In genomic region chr11:114567814-114568800, GRCm38 (mm10) we compare ENCODE assay signal across 12 mouse cellular contexts.
A peak's percentile ranks its signal among the peaks of the same experiment; 100 is the strongest.
DNase-seq lines count a peak whose midpoint lies in the region; ATAC-seq lines count a peak whose summit lies in the region.
"Had no signal": no experiment of that assay in that cellular context is flagged by ENCODE, and none has a peak within 500 bp of the region (broad histone marks: within the 10 kb centered on the region; RNA-seq: fewer than 3 reads in every experiment).

No protein-coding gene starts in this region.

- no peaks in the 10 kb centered on the region for H3K36me3 ChIP-seq in heart, embryonic 10.5 days
- H3K36me3 ChIP-seq in midbrain, embryonic 14.5 days (ENCODE audit: control insufficient read depth, insufficient read depth, low read length) = no peaks in the 10 kb centered on the region
- H3K36me3 ChIP-seq: liver, embryonic 13.5 days had no signal

- no peak overlapping the region; the same call in 1 of the 2 replicates for H3K27ac ChIP-seq in heart, embryonic 10.5 days
- H3K27ac ChIP-seq in midbrain, embryonic 14.5 days (replicated peaks; ENCODE audit: low read depth, low read length) = peak overlapping the region; percentile 60; the same call in 1 of the 2 replicates
- H3K27ac ChIP-seq: liver, embryonic 13.5 days had no signal

- peak overlapping the region; percentile 32; the same call in 1 of the 2 replicates for H3K4me3 ChIP-seq in heart, embryonic 10.5 days
- no peak overlapping the region for H3K4me3 ChIP-seq in midbrain, embryonic 14.5 days (replicated peaks; ENCODE audit: low read depth, low read length)
- H3K4me3 ChIP-seq: liver, embryonic 13.5 days; megakaryocyte, embryonic 14.5 days had no signal

- ATAC-seq in midbrain, embryonic 14.5 days (ENCODE audit: low FRiP score, low TSS enrichment) = no peak
- ATAC-seq: intestine, embryonic 16.5 days had no signal

- H3K4me1 ChIP-seq in heart, embryonic 10.5 days = peaks cover 28% of the 10 kb centered on the region
- H3K4me1 ChIP-seq in midbrain, embryonic 14.5 days (ENCODE audit: control insufficient read depth, insufficient read depth, low read length) = peaks cover 19% of the 10 kb centered on the region
- H3K4me1 ChIP-seq: liver, embryonic 13.5 days had no signal

- H3K4me2 ChIP-seq in midbrain, embryonic 14.5 days (ENCODE audit: low read length) = peak overlapping the region; percentile 34
- H3K4me2 ChIP-seq: liver, embryonic 13.5 days had no signal

- 0 out of 2 replicates have a peak, but pooled peaks cover 6% of the 10 kb centered on the region for H3K9me3 ChIP-seq in heart, embryonic 10.5 days
- no peaks in the 10 kb centered on the region for H3K9me3 ChIP-seq in midbrain, embryonic 14.5 days (ENCODE audit: control insufficient read depth, low read length)

- 6% methylated on average over 21 of the region's 21 CpGs for WGBS in heart, embryonic 10.5 days
- 8% methylated on average over 21 of the region's 21 CpGs for WGBS in midbrain, embryonic 14.5 days

- intact Hi-C loops in heart, postnatal 25 days (cut with DNase I) = no loop called here

- no peak overlapping the region; the same call in 1 of the 2 replicates for H3K9ac ChIP-seq in midbrain, embryonic 14.5 days (replicated peaks; ENCODE audit: low read length)
- H3K9ac ChIP-seq: liver, embryonic 13.5 days had no signal

- DNase-seq in heart, embryonic 10.5 days (ENCODE audit: low spot score) = no peak
- no peak for DNase-seq in heart, postnatal 25 days (ENCODE audit: low spot score)
- peak; percentile 49 for DNase-seq in embryo, embryonic 10 days (ENCODE audit: low spot score)
- peak; percentile 29 for DNase-seq in forelimb bud, embryonic 11.5 days (ENCODE audit: low read depth, low spot score)
- peak; percentile 46 for DNase-seq in midbrain, embryonic 14.5 days
- DNase-seq in frontal cortex, postnatal 25 days (ENCODE audit: low spot score in 2 of 2) = no peak
- DNase-seq in frontal cortex, postnatal 14 days (ENCODE audit: low spot score in 2 of 2) = no peak
- DNase-seq in cerebellum, adult 18-20 months = no peak
- DNase-seq: cerebellum, postnatal 25 days; liver, embryonic 13.5 days had no signal

- peaks cover 59% of the 10 kb centered on the region for H3K27me3 ChIP-seq in heart, embryonic 10.5 days (ENCODE audit: insufficient read depth, poor library complexity, severe bottlenecking)
- no peaks in the 10 kb centered on the region for H3K27me3 ChIP-seq in midbrain, embryonic 14.5 days (ENCODE audit: control insufficient read depth, insufficient read depth, low read length)

Comparison
In these comparisons a context has a peak if more than half of its experiments do, and no peak if none do; other contexts are left out.
1. DNase-seq: peak in embryo, embryonic 10 days (single experiment), forelimb bud, embryonic 11.5 days (single experiment) and midbrain, embryonic 14.5 days (single experiment); none in heart, embryonic 10.5 days (single experiment), heart, postnatal 25 days (single experiment), frontal cortex, postnatal 25 days (0 of 2), frontal cortex, postnatal 14 days (0 of 2) and cerebellum, adult 18-20 months (0 of 2).